Mouse (Mus musculus) embryonic facial prominence, embryonic 11.5 days (tissue): ENCODE data around the gene Gstt3. TPM values are rescaled to one million over a fixed set of nuclear protein-coding genes. Genes with fewer than 3 reads are reported as not detected.

Source experiments
- ATAC-seq: fragments of 200-750 bp; cut with Nextera tagmentation; replicated peaks from 2 replicates; pipeline ENCODE4 v1.8.0; 2017; ENCODE audit warnings: low read depth; ENCODE audit not compliant: insufficient number of reproducible peaks, low FRiP score, low TSS enrichment
- DNase-seq: peaks from one replicate; pipeline ENCODE4 v3.0.0-alpha.2; 2015; ENCODE audit warnings: low spot score
- H3K27ac ChIP-seq: fragments of 300-500 bp; sonication (generic); replicated peaks from 2 replicates; pipeline ENCODE4 v1.5.1; 2014; ENCODE audit warnings: mild to moderate bottlenecking, low read depth, low read length, control low read depth
- H3K27me3 ChIP-seq: fragments of 300-500 bp; sonication (generic); 2 replicates; pipeline ENCODE4 v1.6.1; 2014; ENCODE audit warnings: mild to moderate bottlenecking, low read length, moderate library complexity, mixed read lengths; ENCODE audit not compliant: control insufficient read depth, insufficient read depth
- H3K36me3 ChIP-seq: fragments of 300-500 bp; sonication (generic); replicated peaks from 2 replicates; pipeline ENCODE4 v1.6.1; 2014; ENCODE audit warnings: low read depth, mild to moderate bottlenecking, low read length, moderate library complexity, mixed read lengths; ENCODE audit not compliant: control insufficient read depth, insufficient read depth
- H3K4me1 ChIP-seq: fragments of 300-500 bp; sonication (generic); 2 replicates; pipeline ENCODE4 v1.6.1; 2014; ENCODE audit warnings: low read length, mixed read lengths; ENCODE audit not compliant: control insufficient read depth, insufficient read depth
- H3K4me2 ChIP-seq: fragments of 300-500 bp; sonication (generic); 2 replicates; pipeline ENCODE4 v1.6.1; 2014; ENCODE audit warnings: low read depth, mild to moderate bottlenecking, control low read depth, low read length, moderate library complexity
- H3K4me3 ChIP-seq: fragments of 300-500 bp; sonication (generic); 2 replicates; pipeline ENCODE4 v1.5.1; 2014; ENCODE audit warnings: low read depth, low read length, control low read depth
- H3K9ac ChIP-seq: fragments of 300-500 bp; sonication (generic); replicated peaks from 2 replicates; pipeline ENCODE4 v1.6.1; 2014; ENCODE audit warnings: mild to moderate bottlenecking, control low read depth, low read length
- H3K9me3 ChIP-seq: fragments of 300-500 bp; sonication (generic); replicated peaks from 2 replicates; pipeline ENCODE4 v1.6.1; 2016; ENCODE audit warnings: mild to moderate bottlenecking, low read length, inconsistent platforms, mixed read lengths; ENCODE audit not compliant: control insufficient read depth
- WGBS: fragments of 180-500 bp; shearing (Covaris S2); extraction: QIAGEN DNeasy Blood & Tissue Kit; methylation state at CpG from one replicate; pipeline ENCODE4 v1.1.7; 2014; 5-methylcytosine and 5-hydroxymethylcytosine counted together
- polyA plus RNA-seq: library from polyadenylated mRNA; unstranded; fragments of >200 nt; fragmentation: Nextera tagmentation; extraction: Ambion mirVana; gene quantifications from 2 replicates; pipeline ENCODE4 v1.2.1, GENCODE M21; 2014

Gstt3 gene
- polyA plus RNA-seq, 1 experiment from 2014 or later = 5.9 TPM

- H3K4me2 ChIP-seq = no peak overlapping the region
- no peak for ATAC-seq
- no peaks in the 10 kb centered on the region for H3K36me3 ChIP-seq
- 18% methylated on average over 7 of the region's 7 CpGs for WGBS
- no peak overlapping the region for H3K27ac ChIP-seq
- H3K4me1 ChIP-seq = no peaks in the 10 kb centered on the region
- no peak overlapping the region for H3K4me3 ChIP-seq
- peak; percentile 39 for DNase-seq
- no peaks in the 10 kb centered on the region for H3K27me3 ChIP-seq
- H3K9ac ChIP-seq = no peak overlapping the region
- H3K9me3 ChIP-seq = no peaks in the 10 kb centered on the region
Observed at GRCm38 (mm10) chr10:75790773-75791172, 9.6 kb upstream of the Gstt3 start.

- H3K36me3 ChIP-seq = no peaks in the 10 kb centered on the region
- H3K27ac ChIP-seq = no peak overlapping the region
- no peak overlapping the region for H3K9ac ChIP-seq
- H3K4me1 ChIP-seq = no peaks in the 10 kb centered on the region
- 87% methylated on average over 5 of the region's 5 CpGs for WGBS
- DNase-seq (no peak), ATAC-seq (no peak)
- no peak overlapping the region for H3K4me3 ChIP-seq
- no peak overlapping the region for H3K4me2 ChIP-seq
- H3K27me3 ChIP-seq = no peaks in the 10 kb centered on the region
- no peaks in the 10 kb centered on the region for H3K9me3 ChIP-seq
Observed at GRCm38 (mm10) chr10:75789841-75790240, 8.6 kb upstream of the Gstt3 start.

- Histone ChIP-seq H3K9me3 (no peaks in the 10 kb centered on the region), H3K4me2 (no peak overlapping the region), H3K4me1 (no peaks in the 10 kb centered on the region), H3K27me3 (no peaks in the 10 kb centered on the region), H3K4me3 (no peak overlapping the region), H3K9ac (no peak overlapping the region), H3K27ac (no peak overlapping the region), H3K36me3 (no peaks in the 10 kb centered on the region)
- no peak for DNase-seq
- 78% methylated on average over 6 of the region's 6 CpGs for WGBS
- ATAC-seq = no peak; the same call in 1 of the 2 replicates
Observed at GRCm38 (mm10) chr10:75789081-75789735, 8.0 kb upstream of the Gstt3 start.

- no peaks in the 10 kb centered on the region for H3K36me3 ChIP-seq
- H3K4me3 ChIP-seq = no peak overlapping the region
- ATAC-seq (no peak), DNase-seq (no peak)
- H3K9me3 ChIP-seq = no peaks in the 10 kb centered on the region
- no peaks in the 10 kb centered on the region for H3K4me1 ChIP-seq
- no peaks in the 10 kb centered on the region for H3K27me3 ChIP-seq
- H3K27ac ChIP-seq = no peak overlapping the region
- WGBS = 90% methylated on average over 8 of the region's 8 CpGs
- no peak overlapping the region for H3K9ac ChIP-seq
- H3K4me2 ChIP-seq = no peak overlapping the region
Observed at GRCm38 (mm10) chr10:75788277-75788676, 7.1 kb upstream of the Gstt3 start.

GRCm38 (mm10) chr10:75785442-75785841 lies 4.2 kb upstream of the Gstt3 start:
- Histone ChIP-seq H3K9ac (no peak overlapping the region), H3K36me3 (no peaks in the 10 kb centered on the region), H3K4me1 (no peaks in the 10 kb centered on the region), H3K27ac (no peak overlapping the region), H3K27me3 (no peaks in the 10 kb centered on the region), H3K4me2 (no peak overlapping the region), H3K4me3 (no peak overlapping the region), H3K9me3 (no peaks in the 10 kb centered on the region)
- ATAC-seq (no peak), DNase-seq (no peak)
- WGBS = 71% methylated on average over 1 of the region's 1 CpGs

- ATAC-seq = no peak
- Histone ChIP-seq H3K4me2 (peak overlapping the region; percentile 22; the same call in 1 of the 2 replicates), H3K27ac (no peak overlapping the region), H3K4me1 (no peaks in the 10 kb centered on the region), H3K9me3 (no peaks in the 10 kb centered on the region), H3K27me3 (peaks cover 5% of the 10 kb centered on the region; the same call in 1 of the 2 replicates), H3K9ac (no peak overlapping the region), H3K36me3 (no peaks in the 10 kb centered on the region), H3K4me3 (no peak overlapping the region)
- 36% methylated on average over 15 of the region's 15 CpGs for WGBS
- peak; percentile 38 for DNase-seq
Observed at GRCm38 (mm10) chr10:75779206-75780174, 1.7 kb downstream of the Gstt3 start.

GRCm38 (mm10) chr10:75777885-75778284 lies 3.3 kb downstream of the Gstt3 start:
- no peaks in the 10 kb centered on the region for H3K9me3 ChIP-seq
- no peaks in the 10 kb centered on the region for H3K4me1 ChIP-seq
- 73% methylated on average over 2 of the region's 2 CpGs for WGBS
- no peak overlapping the region for H3K27ac ChIP-seq
- no peak for ATAC-seq
- no peak overlapping the region for H3K4me3 ChIP-seq
- H3K27me3 ChIP-seq = peaks cover 5% of the 10 kb centered on the region; the same call in 1 of the 2 replicates
- H3K9ac ChIP-seq = no peak overlapping the region
- DNase-seq = no peak
- H3K36me3 ChIP-seq = no peaks in the 10 kb centered on the region
- no peak overlapping the region for H3K4me2 ChIP-seq

GRCm38 (mm10) chr10:75776562-75776961 lies 4.7 kb downstream of the Gstt3 start:
- Histone ChIP-seq H3K27me3 (peaks cover 5% of the 10 kb centered on the region; the same call in 1 of the 2 replicates), H3K9ac (no peak overlapping the region), H3K4me2 (no peak overlapping the region), H3K27ac (no peak overlapping the region), H3K4me1 (no peaks in the 10 kb centered on the region), H3K9me3 (no peaks in the 10 kb centered on the region), H3K4me3 (no peak overlapping the region), H3K36me3 (no peaks in the 10 kb centered on the region)
- no peak for DNase-seq
- no peak for ATAC-seq
- 88% methylated on average over 6 of the region's 6 CpGs for WGBS
